Mouse (Mus musculus): ENCODE data around the gene E2f1.

The E2f1 gene

DNA sequence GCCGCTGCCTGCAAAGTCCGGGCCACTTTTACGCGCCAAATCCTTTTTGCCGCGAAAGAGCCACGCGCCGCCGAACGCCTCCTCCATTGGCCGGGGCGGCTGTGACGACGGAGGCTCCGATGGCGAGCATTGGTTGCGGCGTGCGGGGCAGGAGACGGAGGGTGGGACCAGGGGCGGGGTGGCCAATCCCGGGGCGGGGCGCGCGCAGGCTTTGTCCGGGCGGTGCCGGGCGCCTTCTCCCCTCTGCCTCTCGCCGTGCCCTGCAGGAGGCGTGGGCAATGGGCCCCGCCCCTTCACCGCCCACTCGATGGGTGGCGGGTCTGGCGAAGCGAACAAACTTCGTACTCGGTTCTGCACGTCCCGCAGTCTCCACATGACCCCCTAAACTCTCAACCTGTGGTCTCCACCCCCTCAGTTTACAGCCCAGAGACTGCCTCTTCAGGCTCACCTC is at the start of gene E2f1:
Gene E2f1, minus strand, starts transcription at position 57 of the 451 bp plus-strand sequence.
- peak; percentile 94 for DNase-seq (ENCODE audit: low read depth, low spot score)

DNA sequence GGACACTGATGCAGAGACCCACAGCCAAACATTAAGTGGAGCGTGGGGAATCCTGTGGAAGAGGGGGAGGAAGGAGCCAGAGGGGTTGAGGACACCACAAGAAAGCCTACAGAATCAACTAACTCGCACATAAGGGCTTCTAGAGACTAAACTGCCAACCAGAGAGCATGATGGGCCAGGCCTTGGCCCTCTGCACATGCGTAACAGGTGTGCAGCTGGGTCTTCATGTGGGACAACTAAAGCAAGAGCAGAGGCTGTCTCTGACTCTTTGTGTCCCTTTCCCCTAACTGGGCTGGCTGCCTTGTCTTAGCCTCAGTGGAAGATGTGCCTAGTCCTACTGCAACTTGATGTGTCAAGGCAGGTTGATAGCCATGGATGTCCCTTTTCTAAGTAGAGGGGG is 47.4 kb upstream of the E2f1 start:
- DNase-seq (ENCODE audit: low read depth, low spot score), result no peak

DNA sequence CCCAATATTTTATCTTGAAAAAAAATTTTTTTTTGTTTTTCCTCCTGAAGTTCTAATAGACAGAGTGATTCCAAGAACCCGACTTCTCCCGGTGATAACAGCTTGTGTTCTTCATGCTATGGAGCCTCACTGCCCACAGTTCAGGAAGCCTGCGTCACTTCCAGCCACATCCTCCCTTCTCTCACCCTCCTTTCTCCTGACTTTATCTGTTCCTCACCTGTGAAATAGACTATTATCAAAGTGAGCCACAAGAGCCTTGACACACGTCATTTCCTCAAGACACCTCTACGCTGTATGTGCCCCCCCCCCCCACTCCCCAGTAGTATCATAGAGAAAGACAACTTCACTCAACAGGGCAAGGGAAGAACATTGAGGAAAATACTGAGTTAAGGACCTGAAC is 46.0 kb upstream of the E2f1 start:
- DNase-seq (ENCODE audit: low read depth, low spot score), result no peak

DNA sequence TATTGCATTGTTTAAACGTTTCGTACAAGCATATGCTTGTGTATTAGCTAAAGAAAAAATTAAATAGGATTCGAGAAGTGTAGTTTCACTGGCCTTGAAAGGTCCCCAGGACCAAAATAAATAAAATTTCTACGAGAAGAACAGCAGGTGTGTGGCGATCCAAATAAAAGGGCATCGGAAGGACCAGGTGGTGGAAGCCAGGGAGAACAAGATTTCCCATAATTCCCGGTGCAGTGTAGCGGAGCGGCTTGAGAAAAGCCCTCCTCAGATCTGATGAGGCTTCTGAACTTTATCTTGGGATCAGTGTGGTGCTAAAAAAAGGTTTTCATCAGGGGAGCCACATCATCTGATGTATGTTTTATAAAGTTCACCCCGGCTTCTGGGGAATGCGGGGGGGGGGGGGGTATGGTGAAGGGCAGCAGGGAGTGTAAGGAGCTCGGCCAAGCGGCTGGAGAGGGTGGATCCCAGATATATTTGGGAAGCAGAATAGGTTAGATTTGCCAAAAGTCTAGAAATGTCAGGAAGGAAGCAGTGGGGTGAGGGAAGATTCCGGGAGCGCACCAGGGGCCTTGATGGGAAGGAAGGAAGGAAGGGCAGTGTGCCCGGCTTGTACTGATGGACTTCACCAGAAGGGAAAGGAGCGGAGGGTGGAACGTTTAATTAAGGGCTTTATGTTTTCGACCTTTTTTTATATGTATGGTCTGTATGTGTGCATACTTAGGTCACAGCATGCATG is 45.3 kb upstream of the E2f1 start:
- DNase-seq (ENCODE audit: low read depth, low spot score), result no peak

DNA sequence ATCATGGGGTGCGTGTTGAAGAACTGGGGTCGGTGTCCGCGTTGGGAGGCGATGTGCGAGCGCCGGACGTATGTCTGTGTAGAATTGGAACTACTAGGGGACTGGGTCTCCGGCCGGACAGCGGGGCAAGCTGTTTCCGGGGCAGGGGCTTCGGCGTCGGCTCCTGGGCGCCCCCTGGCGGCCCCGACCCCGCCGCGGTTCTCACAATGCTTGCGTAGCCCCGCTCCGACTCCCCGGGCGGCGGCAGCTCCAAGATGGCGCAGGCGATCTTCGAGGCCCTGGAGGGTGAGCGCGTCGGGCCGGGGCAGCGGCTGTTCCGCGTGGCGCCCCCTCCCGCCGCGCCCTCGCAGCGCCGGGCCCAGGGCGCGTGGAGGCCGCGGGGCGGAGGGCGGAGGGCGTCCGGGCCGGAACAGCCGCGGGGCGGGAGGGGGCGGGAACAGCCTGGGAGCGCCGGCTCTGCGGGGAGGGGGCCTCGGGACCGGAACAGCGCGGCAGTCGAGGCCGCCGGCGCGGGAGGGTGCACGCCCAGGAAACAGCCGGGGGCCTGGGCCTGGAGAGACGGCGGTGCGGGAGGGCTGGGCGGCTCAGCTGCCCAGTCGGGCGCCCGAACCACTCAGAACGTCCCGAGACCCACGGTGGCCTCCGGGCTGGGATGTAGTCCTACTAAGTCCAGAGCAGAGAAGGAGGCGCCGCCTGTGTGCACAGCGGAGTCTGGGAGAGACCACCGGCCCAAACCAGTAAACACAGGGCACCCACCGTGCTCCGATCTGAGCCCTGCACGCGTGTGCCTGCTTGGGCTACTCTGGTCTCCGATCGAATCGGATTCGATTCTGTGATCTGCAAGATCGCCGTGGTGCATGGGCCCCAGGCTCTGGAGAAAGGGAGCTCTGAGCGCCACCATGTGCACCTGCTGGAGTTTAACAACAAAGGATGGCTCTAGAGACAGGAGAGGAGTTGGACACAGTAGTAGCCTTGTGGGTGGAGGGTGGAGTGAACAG is 43.7 kb upstream of the E2f1 start, which contains the start of the genes Zfp341 and 4930519P11Rik:
Gene Zfp341, plus strand, starts transcription at position 180 of the 998 bp plus-strand sequence.
Gene 4930519P11Rik, minus strand, starts transcription at position 320 of the 998 bp plus-strand sequence.
- DNase-seq (ENCODE audit: low read depth, low spot score), result peak; percentile 85

DNA sequence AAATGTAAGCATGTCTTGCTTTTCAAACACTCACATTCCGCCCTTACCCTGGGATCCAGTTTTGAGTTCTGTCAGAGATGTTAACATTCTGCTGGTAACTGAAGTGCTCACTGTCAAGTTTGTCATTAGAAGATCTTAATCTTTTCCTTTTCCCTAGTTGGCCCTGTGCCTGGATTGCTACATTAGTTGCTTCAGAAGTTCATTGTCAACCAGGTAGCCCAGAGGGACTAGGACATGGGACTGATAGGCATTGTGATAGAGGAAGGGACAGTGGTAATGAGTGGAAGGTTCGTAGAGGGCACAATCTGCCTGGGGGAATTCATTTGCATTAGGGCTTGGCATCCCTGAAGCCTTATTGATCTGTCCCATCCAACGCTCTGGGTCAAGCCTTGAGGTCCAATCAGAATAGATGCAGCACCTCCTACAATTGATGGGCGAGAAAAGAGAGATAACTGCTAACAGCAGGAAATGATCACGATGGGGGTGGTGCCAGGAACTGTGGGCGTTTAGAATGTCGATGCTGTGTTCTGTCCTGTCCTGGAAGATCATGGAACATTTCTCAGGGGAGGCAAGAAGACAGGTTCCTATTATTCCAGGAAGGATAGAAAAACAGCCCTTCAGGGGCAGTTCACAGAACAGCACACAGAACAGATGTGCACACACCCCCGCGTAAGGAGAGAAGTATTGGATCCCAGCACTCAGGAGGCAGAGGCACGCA is 39.5 kb upstream of the E2f1 start:
- DNase-seq (ENCODE audit: low read depth, low spot score), result no peak

DNA sequence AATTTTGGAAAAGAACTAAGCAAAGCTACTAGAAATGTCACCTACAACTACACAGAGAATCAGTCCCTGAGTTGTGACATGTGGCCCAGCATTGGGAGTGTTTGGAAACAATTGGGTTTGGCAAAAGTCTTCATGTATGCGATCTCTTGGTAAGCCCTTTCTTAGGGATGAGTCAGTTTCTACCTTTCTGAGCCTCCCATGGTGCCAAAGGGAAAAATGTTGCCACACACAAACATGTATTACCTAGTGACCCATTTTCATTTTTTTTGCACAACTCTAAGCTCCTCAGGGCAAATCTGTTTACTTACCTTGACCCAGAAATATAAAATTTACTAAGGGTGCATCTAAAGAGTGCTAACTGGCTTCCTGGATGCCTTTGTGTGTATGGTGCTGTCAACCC is 37.3 kb upstream of the E2f1 start:
- no peak for DNase-seq (ENCODE audit: low read depth, low spot score)

DNA sequence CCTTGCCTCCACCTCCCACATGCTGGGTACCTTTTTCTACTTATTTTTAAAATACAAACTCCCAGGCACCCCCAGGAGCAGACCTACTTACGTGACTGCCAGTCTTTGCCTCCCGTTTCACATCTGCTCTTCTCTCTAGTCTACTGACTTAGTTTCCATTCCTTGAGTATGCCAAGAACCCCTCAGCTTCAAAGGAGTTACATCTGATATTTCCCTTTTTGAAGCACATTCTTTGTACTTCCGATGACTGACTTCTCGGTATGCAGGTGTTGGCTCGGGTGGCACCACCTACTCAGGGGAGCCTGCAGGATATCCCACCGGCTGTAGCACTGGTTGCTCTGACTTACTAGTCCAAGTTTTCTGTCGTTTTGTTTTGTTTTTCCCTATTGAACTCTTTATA is 34.5 kb upstream of the E2f1 start:
- DNase-seq (ENCODE audit: low read depth, low spot score), result no peak

DNA sequence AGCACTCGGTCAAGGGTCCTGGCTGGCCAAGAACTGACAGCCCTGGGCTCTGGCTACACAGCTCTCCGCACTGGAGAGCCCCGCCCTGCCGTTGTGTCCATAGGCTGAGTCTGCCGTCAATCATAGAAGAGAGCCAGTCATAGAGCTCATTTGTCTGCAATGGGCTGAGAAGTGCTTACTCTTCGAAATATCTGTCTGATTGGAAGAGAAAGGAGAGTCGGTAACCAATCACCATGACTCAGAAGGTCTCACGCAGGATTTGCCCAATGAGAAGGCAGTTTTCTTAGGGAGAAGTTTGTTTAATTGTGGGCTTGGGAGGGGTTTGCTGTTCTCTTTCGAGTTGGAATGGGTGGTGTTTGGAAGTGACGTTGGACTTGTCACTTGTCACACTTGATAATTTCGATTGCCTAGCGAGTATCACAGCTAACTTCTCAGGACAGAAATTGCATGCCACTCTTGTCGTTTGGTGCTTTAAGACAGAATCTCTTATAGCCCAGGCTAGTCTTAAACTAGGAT is 34.0 kb upstream of the E2f1 start, which contains the start of gene Pxmp4:
Gene Pxmp4, minus strand, starts transcription at position 71 of the 516 bp plus-strand sequence.
- DNase-seq (ENCODE audit: low read depth, low spot score), result peak; percentile 95

DNA sequence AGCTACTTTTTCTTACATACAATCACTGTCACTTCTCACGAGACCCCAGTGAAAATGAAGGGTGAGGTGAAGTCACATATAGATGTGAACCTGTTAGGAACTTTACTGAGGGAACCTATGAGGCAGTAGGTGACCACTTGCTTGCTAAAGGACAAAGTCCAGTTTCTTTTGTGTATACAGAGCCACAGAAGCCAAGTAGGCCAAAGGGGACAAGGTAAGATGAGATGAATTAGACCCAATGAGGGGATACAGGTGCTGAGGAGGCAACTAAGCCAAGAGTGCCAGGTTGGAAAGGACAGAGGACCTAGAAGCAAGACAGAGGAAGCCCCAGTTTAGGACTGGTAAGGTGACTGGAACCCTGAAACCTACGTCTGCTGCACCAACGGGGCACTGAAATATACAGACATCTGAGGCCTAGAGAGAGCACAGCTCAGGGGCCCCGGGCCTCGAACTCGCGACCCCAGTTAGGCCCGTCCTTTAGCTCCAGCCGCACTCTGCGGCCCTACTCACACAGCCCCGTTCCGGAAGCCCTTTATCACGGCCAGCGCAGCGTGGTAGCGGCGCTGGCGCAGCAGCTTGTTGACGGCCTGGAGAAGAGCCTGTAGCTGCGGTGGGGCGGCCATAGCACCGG is 33.4 kb upstream of the E2f1 start:
- no peak for DNase-seq (ENCODE audit: low read depth, low spot score)

DNA sequence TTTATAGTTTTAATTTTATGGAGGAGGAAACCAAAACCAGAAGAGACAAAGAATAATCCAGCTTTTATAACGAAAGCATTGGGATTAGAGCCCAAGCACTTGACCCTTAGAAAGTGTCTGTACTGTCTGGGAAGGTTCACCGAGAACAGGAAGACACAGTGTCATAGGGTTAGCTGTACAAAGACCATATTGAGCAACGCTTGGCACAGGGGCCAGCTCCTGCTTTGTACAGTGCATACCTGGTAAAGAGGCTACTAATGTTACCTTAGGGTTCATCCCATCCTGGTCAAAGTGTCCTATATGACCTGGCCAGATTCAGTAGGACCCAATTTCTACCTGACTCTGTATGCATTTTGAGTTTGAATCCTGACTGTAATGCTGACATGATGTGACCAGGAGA is 31.6 kb upstream of the E2f1 start:
- DNase-seq (ENCODE audit: low read depth, low spot score), result no peak

DNA sequence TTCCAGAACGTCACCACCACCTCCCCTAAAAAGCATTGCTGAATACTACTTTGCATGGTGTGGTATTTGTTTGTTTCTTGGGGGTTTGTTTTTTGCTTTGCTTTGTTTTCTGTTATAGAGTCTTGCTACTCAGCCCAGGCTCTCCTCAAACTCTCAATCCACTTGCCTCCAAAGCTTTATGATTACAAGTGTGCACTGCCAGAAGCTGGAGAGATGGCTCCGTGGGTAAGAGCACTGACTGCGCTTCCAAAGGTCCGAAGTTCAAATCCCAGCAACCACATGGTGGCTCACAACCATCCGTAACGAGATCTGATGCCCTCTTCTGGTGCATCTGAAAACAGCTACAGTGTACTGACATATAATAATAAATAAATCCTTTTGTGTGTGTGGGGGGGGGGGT is 30.9 kb upstream of the E2f1 start:
- no peak for DNase-seq (ENCODE audit: low read depth, low spot score)

DNA sequence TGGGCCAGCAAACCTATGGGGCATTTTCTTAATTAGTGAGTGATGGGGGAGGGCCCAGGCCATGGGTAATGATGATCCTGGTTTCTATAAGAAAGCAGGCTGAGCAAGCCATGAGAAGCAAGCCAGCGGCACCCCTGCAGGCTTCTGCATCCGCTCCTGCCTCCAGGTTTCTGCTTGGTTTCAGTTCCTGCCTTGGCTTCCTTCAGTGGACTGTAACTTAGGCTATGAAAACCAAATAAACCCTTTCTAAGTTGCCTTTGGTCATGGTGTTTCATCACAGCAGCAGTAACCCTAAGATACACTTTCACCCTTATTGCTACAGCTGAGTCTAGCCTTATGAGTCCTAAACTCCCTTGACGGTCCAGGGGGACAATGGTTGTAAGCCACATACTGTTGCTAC is 27.7 kb upstream of the E2f1 start:
- DNase-seq (ENCODE audit: low read depth, low spot score), result no peak

DNA sequence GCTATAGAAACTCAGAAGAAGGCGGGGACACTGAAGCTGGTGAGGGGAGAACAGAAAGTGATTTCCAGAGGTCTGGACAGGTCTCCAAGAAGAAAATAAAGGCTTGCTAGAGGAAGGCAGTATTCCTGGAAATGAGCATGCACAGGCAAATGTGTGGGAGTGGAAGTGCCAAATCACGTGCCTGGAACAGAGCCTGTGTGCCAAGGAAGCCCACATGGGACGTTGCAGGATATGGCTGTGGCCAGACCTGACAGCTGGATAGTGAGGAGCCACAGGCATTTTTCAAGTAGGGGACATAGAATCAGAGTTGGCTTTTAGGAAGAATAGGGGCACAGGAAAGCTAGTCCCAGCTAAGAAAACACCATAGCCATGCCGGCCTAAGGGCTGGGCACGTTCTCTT is 26.1 kb upstream of the E2f1 start:
- DNase-seq (ENCODE audit: low read depth, low spot score), result no peak

DNA sequence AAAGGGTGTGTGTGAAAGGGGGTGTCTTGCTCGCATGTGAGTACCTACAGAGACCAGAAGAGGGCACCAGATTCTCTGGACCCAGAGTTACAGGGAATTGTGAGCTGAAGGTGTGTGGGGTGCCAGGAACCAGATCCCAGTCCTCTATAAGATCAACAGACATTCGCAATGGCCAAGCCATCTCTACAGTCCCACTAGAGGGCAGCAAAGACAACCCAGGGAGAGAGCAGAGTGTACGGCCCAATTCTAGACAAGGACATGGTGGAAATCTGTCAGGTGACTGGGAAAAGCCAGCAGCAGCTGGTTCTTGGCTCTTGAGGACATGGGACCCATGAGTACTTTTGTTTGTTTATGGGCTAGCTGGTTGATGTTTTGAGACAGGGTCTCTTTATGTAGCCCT is 23.3 kb upstream of the E2f1 start:
- no peak for DNase-seq (ENCODE audit: low read depth, low spot score)

DNA sequence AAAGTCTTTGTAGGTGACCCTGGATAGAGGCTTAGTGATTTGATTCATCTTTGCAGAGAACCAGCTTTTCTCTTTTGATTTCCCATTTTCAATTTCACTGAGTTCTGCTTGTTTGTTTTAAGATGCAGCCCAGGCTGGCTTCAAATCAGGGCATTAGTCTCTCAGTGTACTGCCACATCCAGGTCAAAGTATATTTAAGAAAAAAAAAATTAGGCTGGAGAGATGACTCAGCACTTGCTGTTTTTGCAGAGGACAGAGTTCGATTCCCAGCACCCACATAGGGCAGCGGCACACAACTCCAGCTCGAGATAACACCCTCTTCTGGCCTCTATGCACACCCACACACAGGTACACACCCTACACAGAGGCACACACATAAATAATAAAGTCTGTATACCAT is 21.5 kb upstream of the E2f1 start:
- no peak for DNase-seq (ENCODE audit: low read depth, low spot score)

DNA sequence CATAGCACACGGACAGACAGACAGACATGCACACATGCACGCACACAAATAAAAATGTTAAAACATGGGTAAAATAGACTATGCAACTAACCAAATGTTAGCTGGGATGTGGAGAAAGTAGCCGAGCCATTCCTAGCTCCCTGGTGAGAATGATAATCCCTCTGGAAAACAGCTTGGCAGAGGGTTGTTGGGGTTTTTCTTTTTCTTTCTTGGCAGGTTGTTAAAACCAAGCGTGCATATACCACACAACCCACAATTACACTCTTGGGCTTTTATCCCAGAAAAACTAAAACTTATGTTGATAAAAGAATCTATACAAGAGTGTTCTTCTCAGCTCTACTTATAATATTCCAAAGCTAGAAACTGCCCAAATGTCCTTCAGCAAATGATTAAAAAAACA is 19.4 kb upstream of the E2f1 start:
- DNase-seq (ENCODE audit: low read depth, low spot score), result no peak

DNA sequence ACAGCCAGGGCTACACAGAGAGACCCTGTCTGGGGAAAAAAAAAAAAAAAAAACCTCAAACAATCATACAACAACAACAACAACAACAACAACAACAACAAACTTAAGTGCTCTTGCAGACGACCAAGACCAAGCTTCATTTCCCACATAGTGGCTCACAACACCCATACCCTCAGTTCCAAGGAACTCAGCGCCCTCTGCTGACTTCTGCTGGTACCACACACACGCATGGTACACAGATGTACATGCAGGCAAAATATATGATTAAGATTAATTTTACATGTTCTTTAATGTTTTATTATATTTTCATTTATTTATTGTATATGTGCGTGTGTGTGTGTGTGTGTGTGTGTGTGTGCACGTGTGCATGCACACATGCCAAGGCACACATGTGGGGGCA is 16.7 kb upstream of the E2f1 start:
- DNase-seq (ENCODE audit: low read depth, low spot score), result no peak

DNA sequence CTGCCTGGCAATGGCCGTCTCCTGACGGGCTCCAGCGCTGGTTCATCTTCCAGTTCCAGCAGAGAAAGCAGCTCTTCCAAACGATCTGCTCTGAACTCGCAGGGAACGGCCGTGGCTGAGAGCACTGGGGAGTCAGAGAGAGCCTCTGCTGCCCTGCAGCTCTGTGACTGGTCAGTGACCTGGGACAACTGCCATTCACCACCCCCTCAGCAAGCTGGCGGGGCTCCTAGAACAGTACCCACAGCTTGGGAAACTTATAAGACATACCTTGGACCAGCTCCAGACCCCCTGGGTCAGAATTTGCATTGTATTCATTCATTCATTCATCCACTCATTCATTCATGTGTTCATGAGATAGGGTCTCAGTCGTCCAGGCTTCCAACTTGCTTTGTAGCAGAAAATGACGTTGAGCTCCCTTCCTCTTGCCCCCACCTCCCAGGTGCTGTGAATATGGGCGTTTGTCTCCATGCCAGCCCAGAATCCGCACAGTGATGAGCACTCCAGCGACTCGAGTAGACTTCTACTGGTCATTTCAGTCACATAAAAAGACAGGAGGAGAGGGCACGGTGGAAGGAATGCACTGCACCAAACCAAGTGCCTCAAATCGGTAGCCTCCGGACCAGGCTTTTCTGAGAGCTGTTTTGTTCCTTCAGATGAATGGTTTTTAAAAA is 15.4 kb upstream of the E2f1 start:
- no peak for DNase-seq (ENCODE audit: low read depth, low spot score)
